Mouse (Mus musculus): ENCODE measurements around the gene Gen1. TPM values are rescaled to one million over a fixed set of nuclear protein-coding genes. Genes with fewer than 3 reads are reported as not detected.
A peak's percentile ranks its signal among the peaks of the same experiment; 100 is the strongest.

Gene Gen1
- polyA plus RNA-seq, 1 experiment from 2014 or later: 3.7 TPM

- H3K4me1 ChIP-seq (replicated peaks; ENCODE audit: control insufficient read depth, insufficient read depth, low read length): no peaks in the 10 kb centered on the region; the same call in 1 of the 2 replicates
- H3K27ac ChIP-seq (ENCODE audit: low read length): no peak overlapping the region
- no peak overlapping the region for H3K4me3 ChIP-seq (replicated peaks; ENCODE audit: low read length)
- no peaks in the 10 kb centered on the region for H3K9me3 ChIP-seq (ENCODE audit: control insufficient read depth, low read length)
- no peaks in the 10 kb centered on the region for H3K36me3 ChIP-seq (ENCODE audit: control insufficient read depth, insufficient read depth)
- WGBS: 88% methylated on average over 5 of the region's 5 CpGs
- no peak overlapping the region for H3K9ac ChIP-seq (replicated peaks; ENCODE audit: low read depth, low read length)
- H3K27me3 ChIP-seq (replicated peaks; ENCODE audit: control insufficient read depth, insufficient read depth, low read length): no peaks in the 10 kb centered on the region
- no peak for ATAC-seq
- no peak overlapping the region for H3K4me2 ChIP-seq (ENCODE audit: low read length)
These were observed 38.9 kb downstream of the Gen1 start for GRCm38 (mm10) chr12:11226529-11227268.

- Histone ChIP-seq H3K36me3 (ENCODE audit: control insufficient read depth, insufficient read depth) (no peaks in the 10 kb centered on the region), H3K4me3 (replicated peaks; ENCODE audit: low read length) (no peak overlapping the region), H3K9ac (replicated peaks; ENCODE audit: low read depth, low read length) (no peak overlapping the region), H3K27ac (ENCODE audit: low read length) (no peak overlapping the region), H3K4me1 (replicated peaks; ENCODE audit: control insufficient read depth, insufficient read depth, low read length) (no peaks in the 10 kb centered on the region; the same call in 1 of the 2 replicates), H3K27me3 (replicated peaks; ENCODE audit: control insufficient read depth, insufficient read depth, low read length) (no peaks in the 10 kb centered on the region), H3K9me3 (ENCODE audit: control insufficient read depth, low read length) (no peaks in the 10 kb centered on the region), H3K4me2 (ENCODE audit: low read length) (no peak overlapping the region)
- no peak for ATAC-seq
- WGBS: 71% methylated on average over 1 of the region's 1 CpGs
These were observed 39.5 kb downstream of the Gen1 start for GRCm38 (mm10) chr12:11226123-11226522.

- Histone ChIP-seq H3K4me3 (replicated peaks; ENCODE audit: low read length) (no peak overlapping the region), H3K36me3 (ENCODE audit: control insufficient read depth, insufficient read depth) (no peaks in the 10 kb centered on the region), H3K27me3 (replicated peaks; ENCODE audit: control insufficient read depth, insufficient read depth, low read length) (no peaks in the 10 kb centered on the region), H3K9me3 (ENCODE audit: control insufficient read depth, low read length) (no peaks in the 10 kb centered on the region), H3K9ac (replicated peaks; ENCODE audit: low read depth, low read length) (no peak overlapping the region), H3K4me1 (replicated peaks; ENCODE audit: control insufficient read depth, insufficient read depth, low read length) (no peaks in the 10 kb centered on the region; the same call in 1 of the 2 replicates), H3K27ac (ENCODE audit: low read length) (no peak overlapping the region), H3K4me2 (ENCODE audit: low read length) (no peak overlapping the region)
- no peak for ATAC-seq
- whole genome bisulfite sequencing: 3% methylated on average over 5 of the region's 5 CpGs
These were observed 40.9 kb downstream of the Gen1 start for GRCm38 (mm10) chr12:11224722-11225121.

GRCm38 (mm10) chr12:11223090-11223489 is 42.5 kb downstream of the Gen1 start:
- no peak overlapping the region for H3K9ac ChIP-seq (replicated peaks; ENCODE audit: low read depth, low read length)
- no peaks in the 10 kb centered on the region for H3K9me3 ChIP-seq (ENCODE audit: control insufficient read depth, low read length)
- WGBS: 94% methylated on average over 10 of the region's 10 CpGs
- ATAC-seq: no peak
- H3K27ac ChIP-seq (ENCODE audit: low read length): no peak overlapping the region
- no peaks in the 10 kb centered on the region for H3K36me3 ChIP-seq (ENCODE audit: control insufficient read depth, insufficient read depth)
- no peaks in the 10 kb centered on the region; the same call in 1 of the 2 replicates for H3K4me1 ChIP-seq (replicated peaks; ENCODE audit: control insufficient read depth, insufficient read depth, low read length)
- H3K4me3 ChIP-seq (replicated peaks; ENCODE audit: low read length): no peak overlapping the region
- no peak overlapping the region for H3K4me2 ChIP-seq (ENCODE audit: low read length)
- H3K27me3 ChIP-seq (replicated peaks; ENCODE audit: control insufficient read depth, insufficient read depth, low read length): no peaks in the 10 kb centered on the region

- H3K36me3 ChIP-seq (ENCODE audit: control insufficient read depth, insufficient read depth): no peaks in the 10 kb centered on the region
- no peaks in the 10 kb centered on the region; the same call in 1 of the 2 replicates for H3K4me1 ChIP-seq (replicated peaks; ENCODE audit: control insufficient read depth, insufficient read depth, low read length)
- 61% methylated on average over 3 of the region's 3 CpGs for whole genome bisulfite sequencing
- no peaks in the 10 kb centered on the region for H3K27me3 ChIP-seq (replicated peaks; ENCODE audit: control insufficient read depth, insufficient read depth, low read length)
- H3K27ac ChIP-seq (ENCODE audit: low read length): no peak overlapping the region
- H3K9ac ChIP-seq (replicated peaks; ENCODE audit: low read depth, low read length): no peak overlapping the region
- no peaks in the 10 kb centered on the region for H3K9me3 ChIP-seq (ENCODE audit: control insufficient read depth, low read length)
- ATAC-seq: no peak
- no peak overlapping the region for H3K4me3 ChIP-seq (replicated peaks; ENCODE audit: low read length)
- H3K4me2 ChIP-seq (ENCODE audit: low read length): no peak overlapping the region
These were observed 43.0 kb downstream of the Gen1 start for GRCm38 (mm10) chr12:11222566-11222965.

- peak; percentile 78 for ATAC-seq
- no peak overlapping the region for H3K9ac ChIP-seq (replicated peaks; ENCODE audit: low read depth, low read length)
- H3K9me3 ChIP-seq (ENCODE audit: control insufficient read depth, low read length): no peaks in the 10 kb centered on the region
- no peaks in the 10 kb centered on the region for H3K27me3 ChIP-seq (replicated peaks; ENCODE audit: control insufficient read depth, insufficient read depth, low read length)
- WGBS: 32% methylated on average over 20 of the region's 20 CpGs
- no peaks in the 10 kb centered on the region; the same call in 1 of the 2 replicates for H3K4me1 ChIP-seq (replicated peaks; ENCODE audit: control insufficient read depth, insufficient read depth, low read length)
- no peaks in the 10 kb centered on the region for H3K36me3 ChIP-seq (ENCODE audit: control insufficient read depth, insufficient read depth)
- H3K4me2 ChIP-seq (ENCODE audit: low read length): no peak overlapping the region
- no peak overlapping the region for H3K4me3 ChIP-seq (replicated peaks; ENCODE audit: low read length)
- no peak overlapping the region for H3K27ac ChIP-seq (ENCODE audit: low read length)
These were observed 43.9 kb downstream of the Gen1 start for GRCm38 (mm10) chr12:11221524-11222330.

GRCm38 (mm10) chr12:11217726-11218250 is 47.8 kb downstream of the Gen1 start:
- WGBS: 79% methylated on average over 7 of the region's 7 CpGs
- Histone ChIP-seq H3K27ac (ENCODE audit: low read length) (no peak overlapping the region), H3K4me3 (replicated peaks; ENCODE audit: low read length) (no peak overlapping the region), H3K4me2 (ENCODE audit: low read length) (no peak overlapping the region), H3K9ac (replicated peaks; ENCODE audit: low read depth, low read length) (no peak overlapping the region), H3K27me3 (replicated peaks; ENCODE audit: control insufficient read depth, insufficient read depth, low read length) (no peaks in the 10 kb centered on the region), H3K9me3 (ENCODE audit: control insufficient read depth, low read length) (no peaks in the 10 kb centered on the region), H3K4me1 (replicated peaks; ENCODE audit: control insufficient read depth, insufficient read depth, low read length) (no peaks in the 10 kb centered on the region; the same call in 1 of the 2 replicates), H3K36me3 (ENCODE audit: control insufficient read depth, insufficient read depth) (no peaks in the 10 kb centered on the region)
- ATAC-seq: no peak

- 51% methylated on average over 3 of the region's 3 CpGs for WGBS
- Histone ChIP-seq H3K4me2 (ENCODE audit: low read length) (no peak overlapping the region), H3K9ac (replicated peaks; ENCODE audit: low read depth, low read length) (no peak overlapping the region), H3K27me3 (replicated peaks; ENCODE audit: control insufficient read depth, insufficient read depth, low read length) (no peaks in the 10 kb centered on the region), H3K4me1 (replicated peaks; ENCODE audit: control insufficient read depth, insufficient read depth, low read length) (no peaks in the 10 kb centered on the region; the same call in 1 of the 2 replicates), H3K4me3 (replicated peaks; ENCODE audit: low read length) (no peak overlapping the region), H3K27ac (ENCODE audit: low read length) (no peak overlapping the region), H3K9me3 (ENCODE audit: control insufficient read depth, low read length) (no peaks in the 10 kb centered on the region), H3K36me3 (ENCODE audit: control insufficient read depth, insufficient read depth) (no peaks in the 10 kb centered on the region)
- ATAC-seq: no peak
These were observed 49.1 kb downstream of the Gen1 start for GRCm38 (mm10) chr12:11216454-11216853.

- ATAC-seq: no peak
- Histone ChIP-seq H3K4me1 (replicated peaks; ENCODE audit: control insufficient read depth, insufficient read depth, low read length) (no peaks in the 10 kb centered on the region), H3K4me3 (replicated peaks; ENCODE audit: low read length) (no peak overlapping the region), H3K27me3 (replicated peaks; ENCODE audit: control insufficient read depth, insufficient read depth, low read length) (no peaks in the 10 kb centered on the region), H3K9ac (replicated peaks; ENCODE audit: low read depth, low read length) (no peak overlapping the region), H3K27ac (ENCODE audit: low read length) (no peak overlapping the region), H3K36me3 (ENCODE audit: control insufficient read depth, insufficient read depth) (no peaks in the 10 kb centered on the region), H3K9me3 (ENCODE audit: control insufficient read depth, low read length) (no peaks in the 10 kb centered on the region), H3K4me2 (ENCODE audit: low read length) (no peak overlapping the region)
- 53% methylated on average over 2 of the region's 2 CpGs for WGBS
These were observed 50.0 kb downstream of the Gen1 start for GRCm38 (mm10) chr12:11215555-11215954.
